Mouse (Mus musculus): ENCODE measurements around the gene Slc4a4.

DNA sequence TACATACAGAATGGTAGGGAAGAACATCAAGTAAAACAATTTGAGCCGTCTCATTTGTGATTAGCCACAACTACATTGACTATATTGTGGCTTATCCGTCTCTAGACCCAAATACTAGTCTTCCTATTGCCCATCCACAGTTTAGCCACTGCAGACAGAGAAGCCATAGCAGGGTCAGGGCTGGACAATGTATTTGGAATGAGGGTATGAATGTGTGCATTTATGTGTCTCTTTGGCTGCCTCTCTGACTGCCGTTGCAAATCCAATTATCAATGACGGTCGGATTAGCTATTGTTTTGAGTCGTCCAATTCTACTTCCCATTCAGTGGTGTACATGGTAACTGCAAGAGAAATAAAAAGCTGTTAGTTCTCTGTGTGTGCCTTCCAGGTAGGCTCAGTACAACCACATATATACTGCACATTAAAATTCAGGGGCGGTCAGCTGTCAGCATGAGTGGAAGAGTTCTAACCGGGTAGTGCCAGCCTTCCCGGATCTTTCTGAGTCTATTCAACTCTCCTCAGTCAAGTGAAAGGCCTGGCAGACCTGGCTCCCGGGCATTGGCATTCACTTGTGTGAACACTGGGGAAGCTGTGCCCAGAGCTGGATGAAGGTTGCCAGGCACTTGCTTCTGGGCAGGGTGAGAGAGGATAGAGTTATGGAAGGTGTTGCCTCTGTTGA lies 59.2 kb downstream of the Slc4a4 start:
- TF ChIP-seq CTCF (IDR thresholded peaks at IDR 0.05; ENCODE audit: borderline replicate concordance, extremely low read depth, insufficient read depth, insufficient read length), result no peak
- TF ChIP-seq POLR2A (IDR thresholded peaks at IDR 0.05; ENCODE audit: borderline replicate concordance, extremely low read depth, insufficient read depth, insufficient read length, poor library complexity, severe bottlenecking), result no peak
